ENCODE assay signal across 16 mouse cellular contexts in genomic region chr12:12528478-12528981, GRCm38 (mm10).
DNase-seq lines count a peak whose midpoint lies in the region; ATAC-seq and TF ChIP-seq lines count a peak whose summit lies in the region.
"Had no signal": no experiment of that assay in that cellular context is flagged by ENCODE, and none has a peak within 500 bp of the region (broad histone marks: within the 10 kb centered on the region; RNA-seq: fewer than 3 reads in every experiment).

No protein-coding gene starts in this region.

- TF ChIP-seq CTCF in intestine, postnatal 0 days (IDR thresholded peaks at IDR 0.05; ENCODE audit: low read depth), result no peak

- H3K9ac ChIP-seq in heart, embryonic 14.5 days (ENCODE audit: low read length), result peak overlapping the region; percentile 18; the same call in 1 of the 2 replicates
- H3K9ac ChIP-seq in intestine, embryonic 16.5 days (ENCODE audit: low read depth, low read length), result no peak overlapping the region
- H3K9ac ChIP-seq in intestine, postnatal 0 days (ENCODE audit: low read depth, low read length), result no peak overlapping the region
- no peak overlapping the region for H3K9ac ChIP-seq in forebrain, embryonic 15.5 days (replicated peaks)
- H3K9ac ChIP-seq: liver, embryonic 15.5 days had no signal

- WGBS in heart, embryonic 14.5 days, result 36% methylated on average over 3 of the region's 3 CpGs
- 47% methylated on average over 3 of the region's 3 CpGs for WGBS in intestine, embryonic 16.5 days
- 52% methylated on average over 3 of the region's 3 CpGs for WGBS in intestine, postnatal 0 days
- 12% methylated on average over 3 of the region's 3 CpGs for WGBS in forebrain, embryonic 15.5 days

- peak overlapping the region; percentile 84 to 87 for H3K27ac ChIP-seq in heart, embryonic 14.5 days (replicated peaks in 1 of 2; ENCODE audit: control insufficient read depth in 1 of 2, insufficient read depth in 1 of 2, low read depth in 2 of 2, low read length in 2 of 2)
- H3K27ac ChIP-seq in intestine, embryonic 16.5 days (ENCODE audit: low read length), result no peak overlapping the region
- H3K27ac ChIP-seq in intestine, postnatal 0 days (ENCODE audit: low read depth, low read length), result no peak overlapping the region
- peak overlapping the region; percentile 67 for H3K27ac ChIP-seq in forebrain, embryonic 15.5 days (replicated peaks)
- H3K27ac ChIP-seq: liver, embryonic 15.5 days had no signal

- no peaks in the 10 kb centered on the region for H3K27me3 ChIP-seq in heart, embryonic 14.5 days (ENCODE audit: control insufficient read depth, insufficient read depth, low read length)
- no peaks in the 10 kb centered on the region for H3K27me3 ChIP-seq in intestine, embryonic 16.5 days (replicated peaks; ENCODE audit: control insufficient read depth, insufficient read depth, low read length)
- H3K27me3 ChIP-seq in intestine, postnatal 0 days (replicated peaks; ENCODE audit: control insufficient read depth, insufficient read depth, low read length), result no peaks in the 10 kb centered on the region
- H3K27me3 ChIP-seq in forebrain, embryonic 15.5 days, result no peaks in the 10 kb centered on the region

- peaks cover 23 to 34% of the 10 kb centered on the region in 2 experiments for H3K4me1 ChIP-seq in heart, embryonic 14.5 days (ENCODE audit: control insufficient read depth in 2 of 2, insufficient read depth in 2 of 2, low read length in 2 of 2)
- peaks cover 3% of the 10 kb centered on the region; the same call in 1 of the 2 replicates for H3K4me1 ChIP-seq in intestine, embryonic 16.5 days (ENCODE audit: control insufficient read depth, insufficient read depth, low read length)
- no peaks in the 10 kb centered on the region for H3K4me1 ChIP-seq in intestine, postnatal 0 days (replicated peaks; ENCODE audit: control insufficient read depth, insufficient read depth, low read length)
- peaks cover 21% of the 10 kb centered on the region for H3K4me1 ChIP-seq in forebrain, embryonic 15.5 days
- H3K4me1 ChIP-seq: liver, embryonic 15.5 days had no signal

- H3K36me3 ChIP-seq in heart, embryonic 14.5 days (ENCODE audit: control insufficient read depth, insufficient read depth, low read length), result no peaks in the 10 kb centered on the region
- no peaks in the 10 kb centered on the region for H3K36me3 ChIP-seq in intestine, embryonic 16.5 days (ENCODE audit: control insufficient read depth, insufficient read depth, low read length)
- H3K36me3 ChIP-seq in intestine, postnatal 0 days (ENCODE audit: control insufficient read depth, insufficient read depth), result no peaks in the 10 kb centered on the region
- no peaks in the 10 kb centered on the region for H3K36me3 ChIP-seq in forebrain, embryonic 15.5 days
- H3K36me3 ChIP-seq: liver, embryonic 15.5 days had no signal

- H3K4me2 ChIP-seq in heart, embryonic 14.5 days (ENCODE audit: low read length), result no peak overlapping the region
- H3K4me2 ChIP-seq in intestine, embryonic 16.5 days (ENCODE audit: low read depth, low read length), result no peak overlapping the region
- H3K4me2 ChIP-seq in intestine, postnatal 0 days (replicated peaks; ENCODE audit: low read depth), result no peak overlapping the region
- H3K4me2 ChIP-seq in forebrain, embryonic 15.5 days (replicated peaks), result no peak overlapping the region
- H3K4me2 ChIP-seq: liver, embryonic 15.5 days had no signal

- no peaks in the 10 kb centered on the region for H3K9me3 ChIP-seq in heart, embryonic 14.5 days (ENCODE audit: control insufficient read depth, low read length)
- no peaks in the 10 kb centered on the region for H3K9me3 ChIP-seq in intestine, embryonic 16.5 days (ENCODE audit: control insufficient read depth, low read length)
- H3K9me3 ChIP-seq in intestine, postnatal 0 days (ENCODE audit: control insufficient read depth), result no peaks in the 10 kb centered on the region
- H3K9me3 ChIP-seq in forebrain, embryonic 15.5 days, result no peaks in the 10 kb centered on the region
- H3K9me3 ChIP-seq: liver, embryonic 15.5 days had no signal

- no peak for ATAC-seq in heart, embryonic 14.5 days (ENCODE audit: insufficient number of reproducible peaks, insufficient read depth, low FRiP score, low read depth)
- ATAC-seq in intestine, embryonic 16.5 days, result 0 out of 2 replicates have a peak, but pooled peaks have one; percentile 34
- no peak for ATAC-seq in intestine, postnatal 0 days
- ATAC-seq in forebrain, embryonic 15.5 days (replicated peaks), result no peak
- ATAC-seq: lung, postnatal 0 days had no signal

- intact Hi-C loops in heart, postnatal 14 days (cut with DNase I), result no loop called here

- H3K4me3 ChIP-seq in heart, embryonic 14.5 days (ENCODE audit: control insufficient read depth in 1 of 2, insufficient read depth in 1 of 2, low read depth in 1 of 2, low read length in 2 of 2), result no peak overlapping the region
- no peak overlapping the region for H3K4me3 ChIP-seq in intestine, embryonic 16.5 days (ENCODE audit: low read length)
- H3K4me3 ChIP-seq in intestine, postnatal 0 days (ENCODE audit: low read depth, low read length), result no peak overlapping the region
- no peak overlapping the region for H3K4me3 ChIP-seq in forebrain, embryonic 15.5 days
- H3K4me3 ChIP-seq: liver, embryonic 15.5 days; myocyte had no signal

- no peak for DNase-seq in heart, postnatal 14 days
- DNase-seq in thymus, postnatal 14 days, result no peak
- DNase-seq in spleen, postnatal 10 days (ENCODE audit: low spot score in 2 of 2), result no peak
- DNase-seq: adrenal gland, postnatal 14 days; cerebellum, adult 11-12 months; cerebellum, postnatal 36 days; gastrocnemius, postnatal 14 days; kidney, postnatal 4 days; right cerebral cortex, postnatal 4 days had no signal

Comparison
In these comparisons a context has a peak if more than half of its experiments do, and no peak if none do; other contexts are left out.
1. H3K27ac ChIP-seq: peak in heart, embryonic 14.5 days (2 of 2) and forebrain, embryonic 15.5 days (single experiment); none in intestine, embryonic 16.5 days (single experiment) and intestine, postnatal 0 days (single experiment).